Mouse (Mus musculus): ENCODE measurements around the gene Bcas3.
"Not testable (repeated sequence)": the region's sequence is repeated elsewhere in the genome, so short reads cannot be mapped to it uniquely, and the experiment has no call there.

The Bcas3 gene

GRCm38 (mm10) chr11:85485197-85485940, 132.4 kb downstream of the Bcas3 start:
- DNase-seq, result no peak

DNA sequence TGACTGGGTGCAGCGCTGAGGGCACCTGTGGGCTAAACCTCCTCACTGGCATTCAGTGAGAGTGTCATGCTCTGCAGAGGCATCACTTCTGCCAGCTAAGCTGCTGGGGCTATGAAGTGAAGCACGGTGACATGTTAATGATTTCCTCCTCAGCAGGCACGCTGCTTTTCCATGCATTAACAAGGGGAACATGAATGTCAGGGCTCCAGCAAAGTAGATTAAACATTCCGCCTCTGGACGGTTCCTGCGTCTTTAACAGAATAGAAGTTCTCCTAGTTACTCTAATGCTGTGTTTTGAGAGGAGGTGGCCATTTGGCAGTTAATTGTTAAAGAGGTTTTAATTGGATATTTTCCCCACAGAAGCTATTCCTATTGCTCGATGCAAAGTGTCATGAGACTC, 134.5 kb downstream of the Bcas3 start:
- no peak for DNase-seq

- DNase-seq, result no peak
These were observed 139.3 kb downstream of the Bcas3 start for GRCm38 (mm10) chr11:85492231-85492630.

DNA sequence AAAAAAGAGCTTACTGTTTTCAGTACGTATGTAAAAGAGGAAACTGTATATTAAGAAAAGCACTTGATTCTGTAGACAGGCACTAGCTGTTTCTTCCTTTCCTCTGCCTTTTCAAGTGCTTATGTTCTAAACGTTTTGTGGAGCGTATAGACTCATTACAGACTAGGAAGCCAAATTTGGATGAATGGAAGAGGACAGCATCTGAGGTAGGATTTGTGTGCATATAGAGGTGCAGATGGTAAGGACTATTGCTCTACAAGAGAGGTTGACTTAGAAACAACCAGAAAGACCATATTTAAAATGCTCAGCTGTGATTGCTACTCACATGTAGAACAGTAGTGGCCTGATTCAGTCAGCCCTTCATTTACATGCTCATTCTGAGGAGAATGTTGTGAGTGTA, 139.7 kb downstream of the Bcas3 start:
- DNase-seq, result no peak

GRCm38 (mm10) chr11:85499561-85499960, 146.6 kb downstream of the Bcas3 start:
- DNase-seq, result no peak

GRCm38 (mm10) chr11:85502031-85502430, 149.1 kb downstream of the Bcas3 start:
- no peak for DNase-seq

DNA sequence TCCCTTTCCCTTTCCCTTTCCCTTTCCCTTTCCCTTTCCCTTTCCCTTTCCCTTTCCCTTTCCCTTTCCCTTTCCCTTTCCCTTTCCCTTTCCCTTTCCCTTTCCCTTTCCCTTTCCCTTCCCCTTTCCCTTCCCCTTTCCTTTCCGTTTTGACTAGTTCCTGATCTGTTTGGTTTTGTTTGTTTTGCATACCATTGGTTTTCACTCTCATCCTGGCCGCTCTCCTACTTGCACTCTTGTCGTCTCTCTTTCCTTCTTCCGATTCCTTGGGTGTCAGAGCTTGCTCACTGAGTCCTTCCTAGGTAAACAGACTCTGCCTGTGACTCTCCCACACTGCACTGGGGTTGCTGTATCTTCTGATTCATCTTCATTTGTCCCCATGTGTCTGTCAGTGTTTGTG, 151.8 kb downstream of the Bcas3 start:
- DNase-seq, result not testable (repeated sequence)

DNA sequence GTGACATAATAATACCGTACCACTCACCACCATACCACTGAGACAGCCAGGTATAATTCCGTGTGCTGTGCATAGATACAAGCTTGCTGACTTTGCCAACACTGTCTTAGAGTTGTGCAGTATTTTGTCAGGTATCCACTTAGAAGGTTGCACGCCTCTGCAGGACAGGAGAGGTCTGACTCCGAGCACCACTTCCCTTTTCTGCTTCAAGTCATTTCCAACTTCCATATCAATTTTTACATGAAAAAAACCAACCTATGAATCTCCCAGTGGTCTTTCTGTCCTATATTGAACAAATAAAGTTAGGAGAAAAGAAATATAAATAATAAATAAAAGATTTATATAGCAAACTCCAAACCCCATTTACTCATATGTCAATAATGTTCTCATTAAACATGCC, 152.8 kb downstream of the Bcas3 start:
- no peak for DNase-seq

- DNase-seq, result no peak
These were observed 156.4 kb downstream of the Bcas3 start for GRCm38 (mm10) chr11:85509334-85509733.

GRCm38 (mm10) chr11:85511270-85511904, 158.4 kb downstream of the Bcas3 start:
- DNase-seq, result no peak

GRCm38 (mm10) chr11:85516724-85517123, 163.8 kb downstream of the Bcas3 start:
- no peak for DNase-seq

DNA sequence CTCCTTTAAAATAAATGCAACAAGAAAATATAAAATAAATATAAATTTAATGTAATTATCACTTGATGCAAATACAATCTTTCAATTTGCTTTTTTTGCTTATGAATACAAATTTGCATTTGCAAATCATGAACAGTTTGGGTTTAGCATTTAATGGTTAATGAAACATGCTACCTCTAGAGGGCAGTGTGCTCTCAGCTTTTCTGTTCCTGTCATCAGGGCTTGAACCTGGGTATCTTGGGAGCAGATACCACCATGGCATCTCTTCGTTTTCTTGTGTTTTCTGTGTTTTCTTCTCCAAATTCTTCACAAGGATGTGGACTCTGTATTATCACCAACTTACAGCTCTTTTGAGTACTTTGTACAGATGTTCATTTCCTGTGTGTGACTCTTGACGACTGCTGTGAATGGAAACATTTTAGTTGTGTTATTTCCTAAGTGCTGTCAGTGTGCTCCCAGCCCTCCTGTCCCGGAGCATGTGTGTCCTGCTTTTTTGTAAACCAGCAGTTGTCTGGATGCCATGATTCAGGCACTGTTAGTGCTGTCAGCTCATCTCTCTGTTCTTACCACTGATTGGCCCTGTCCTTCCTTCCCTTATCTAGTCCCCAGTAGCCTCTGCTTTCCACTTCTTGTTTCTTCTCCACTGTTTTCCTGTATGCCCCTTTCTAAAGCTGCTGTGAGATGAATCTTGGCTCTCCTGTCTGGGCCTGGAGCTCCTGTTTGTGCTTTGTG, 165.2 kb downstream of the Bcas3 start:
- peak; percentile 11 for DNase-seq

GRCm38 (mm10) chr11:85520236-85520635, 167.3 kb downstream of the Bcas3 start:
- DNase-seq, result no peak

DNA sequence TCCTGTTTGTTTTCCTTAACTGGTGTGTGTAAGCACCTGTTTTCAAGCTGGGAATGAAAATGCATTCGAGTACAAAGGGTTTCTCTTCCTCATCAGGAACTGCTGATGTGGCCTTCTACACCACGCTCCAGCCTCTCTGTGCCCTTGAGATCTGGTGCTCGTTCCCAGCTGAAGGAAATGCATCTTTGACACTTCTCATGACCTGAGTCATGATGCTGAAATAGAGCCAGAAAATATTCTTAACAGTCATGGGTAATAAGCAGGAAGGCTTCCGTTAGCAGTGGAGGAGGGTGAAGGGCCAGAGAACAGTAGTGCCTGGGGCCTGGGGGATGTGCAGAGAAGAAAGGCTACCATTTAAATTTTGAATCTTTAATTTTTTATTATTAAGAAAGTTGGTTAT, 168.0 kb downstream of the Bcas3 start:
- DNase-seq, result no peak

DNA sequence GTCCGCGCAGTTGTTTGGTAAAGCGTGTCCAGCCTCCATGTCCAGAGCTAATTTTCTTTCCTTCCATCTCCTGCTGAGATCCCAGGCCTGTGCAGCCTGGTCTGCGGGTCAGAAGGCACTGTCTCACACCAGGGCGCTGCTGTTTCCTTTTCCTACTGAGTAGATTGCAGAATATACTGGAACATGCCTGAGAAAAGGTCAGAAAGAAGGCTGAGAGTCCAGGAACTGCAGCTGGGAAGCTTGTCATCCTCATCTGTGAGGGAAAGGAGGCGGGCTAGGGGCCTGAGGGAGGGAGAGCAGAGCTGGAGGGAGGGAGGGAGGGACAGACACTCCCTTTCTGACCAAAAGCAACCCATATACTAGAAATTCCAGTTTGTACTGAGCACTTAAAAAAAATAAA, 170.7 kb downstream of the Bcas3 start:
- no peak for DNase-seq

DNA sequence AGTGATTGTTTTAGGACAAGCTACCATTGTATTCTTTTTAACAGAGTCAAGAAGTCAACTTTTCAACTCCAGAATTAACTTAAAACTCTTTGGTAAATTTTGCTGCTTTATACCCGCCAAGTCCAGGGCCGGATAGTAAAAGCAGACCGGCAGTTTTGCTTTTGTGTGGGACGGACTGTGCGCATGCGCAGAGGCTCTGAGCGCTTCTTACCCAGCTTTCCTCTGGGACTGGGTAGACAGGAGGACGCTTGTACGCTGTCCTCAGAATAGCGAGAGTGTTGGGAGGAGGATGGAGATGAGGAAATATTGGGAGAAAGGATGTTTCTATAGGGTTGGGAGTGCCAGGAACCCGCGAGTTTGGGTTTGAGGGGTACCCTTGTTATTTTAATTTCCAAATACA, 171.2 kb downstream of the Bcas3 start:
- peak; percentile 20 for DNase-seq

- DNase-seq, result no peak
These were observed 172.0 kb downstream of the Bcas3 start for GRCm38 (mm10) chr11:85524841-85525500.

GRCm38 (mm10) chr11:85525501-85525885, 172.5 kb downstream of the Bcas3 start:
- DNase-seq, result no peak

DNA sequence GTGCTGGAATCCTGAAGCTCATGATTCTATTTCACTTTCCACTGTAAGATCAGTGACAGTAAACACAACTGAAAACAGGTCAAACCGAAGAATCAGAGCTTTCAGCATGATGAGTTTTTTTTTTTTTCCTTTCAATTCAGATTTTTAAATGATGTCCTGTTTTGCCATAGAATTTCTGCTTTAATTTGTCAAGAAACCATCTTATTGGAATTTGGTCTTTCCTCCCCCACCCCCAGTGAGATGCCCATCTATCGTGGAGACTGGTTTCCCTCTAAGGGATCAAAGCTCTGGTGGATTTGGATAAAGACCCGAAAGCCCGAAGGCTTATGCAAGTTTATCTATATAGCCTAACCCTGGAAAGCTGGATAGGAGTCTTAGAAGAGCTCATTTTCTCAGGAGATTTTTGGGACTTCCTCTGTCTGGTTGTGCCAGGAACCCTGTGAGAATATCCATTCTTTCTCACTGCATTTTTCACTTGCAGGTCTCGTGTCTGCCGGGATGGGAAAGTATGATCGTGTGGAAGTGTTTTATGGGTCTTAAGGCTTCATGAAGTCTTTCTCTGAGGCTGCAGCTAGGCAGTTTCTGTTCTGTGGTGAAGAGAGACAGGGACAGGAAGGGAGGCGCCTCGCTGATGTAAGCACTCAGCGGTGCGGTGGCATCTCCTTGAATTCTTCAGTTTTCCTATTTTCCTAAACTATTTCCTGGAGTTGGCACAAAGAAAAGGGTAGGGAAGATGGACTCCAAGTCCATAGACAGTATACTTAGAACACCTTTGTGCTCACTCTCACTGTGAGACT, 173.2 kb downstream of the Bcas3 start:
- no peak for DNase-seq

DNA sequence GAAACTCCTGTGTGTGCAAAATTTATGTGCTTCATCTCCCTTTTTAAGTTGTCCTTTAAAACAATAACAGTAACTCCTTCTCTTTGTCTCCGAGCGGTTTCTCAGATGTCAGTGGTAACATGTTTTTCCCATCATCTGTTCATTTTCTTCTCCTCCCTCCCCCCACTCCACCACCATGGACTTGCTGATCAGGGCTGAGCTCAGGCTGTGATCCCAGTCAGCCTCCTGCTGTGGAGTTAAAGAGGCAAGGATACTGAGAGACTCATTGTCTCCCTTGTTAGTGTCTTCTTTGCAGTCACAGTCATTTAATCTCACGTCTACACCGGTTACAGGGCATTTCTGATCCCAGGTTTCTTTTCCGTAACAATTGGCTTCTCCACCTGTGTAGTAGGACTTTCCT, 174.3 kb downstream of the Bcas3 start:
- no peak for DNase-seq

DNA sequence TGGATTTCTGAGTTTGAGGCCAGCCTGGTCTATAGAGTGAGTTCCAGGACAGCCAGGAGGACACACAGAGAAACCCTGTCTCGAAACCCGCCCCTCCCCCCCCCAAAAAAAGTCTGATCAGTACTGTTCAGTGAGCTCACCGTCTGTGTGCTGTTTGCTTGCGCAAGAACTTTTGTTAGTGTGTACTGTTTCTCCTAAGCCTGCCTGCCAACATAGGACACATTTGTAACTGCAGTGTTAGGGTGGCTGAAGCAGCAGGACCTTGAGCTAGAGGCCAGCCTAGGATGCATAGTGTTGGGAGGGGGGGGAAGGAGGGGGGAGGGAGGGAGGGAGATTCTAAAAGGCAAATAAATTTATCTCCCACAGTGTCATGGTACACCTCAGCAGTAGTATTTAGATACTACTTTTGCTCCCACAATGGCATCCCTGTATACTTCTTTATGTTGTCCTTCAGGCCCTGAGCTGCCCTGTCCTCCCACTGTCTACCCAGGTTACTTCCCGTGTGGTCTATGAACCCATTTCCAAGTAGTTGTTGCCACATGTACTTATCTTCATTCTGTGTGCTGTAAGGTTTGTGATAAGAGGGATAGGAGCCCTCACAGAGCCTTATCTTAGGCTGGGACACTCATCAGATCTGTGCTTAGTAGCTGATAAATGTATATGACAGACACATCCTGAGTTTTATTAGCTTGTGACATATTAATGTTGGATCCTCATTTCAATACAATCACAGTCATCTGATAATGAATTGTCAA, 176.7 kb downstream of the Bcas3 start:
- no peak for DNase-seq

- DNase-seq, result no peak
These were observed 188.0 kb downstream of the Bcas3 start for GRCm38 (mm10) chr11:85540989-85541388.
